Mouse (Mus musculus): ENCODE data around the gene Oas1d.
"Not testable (repeated sequence)": the region's sequence is repeated elsewhere in the genome, so short reads cannot be mapped to it uniquely, and the experiment has no call there.

Oas1d gene

DNA sequence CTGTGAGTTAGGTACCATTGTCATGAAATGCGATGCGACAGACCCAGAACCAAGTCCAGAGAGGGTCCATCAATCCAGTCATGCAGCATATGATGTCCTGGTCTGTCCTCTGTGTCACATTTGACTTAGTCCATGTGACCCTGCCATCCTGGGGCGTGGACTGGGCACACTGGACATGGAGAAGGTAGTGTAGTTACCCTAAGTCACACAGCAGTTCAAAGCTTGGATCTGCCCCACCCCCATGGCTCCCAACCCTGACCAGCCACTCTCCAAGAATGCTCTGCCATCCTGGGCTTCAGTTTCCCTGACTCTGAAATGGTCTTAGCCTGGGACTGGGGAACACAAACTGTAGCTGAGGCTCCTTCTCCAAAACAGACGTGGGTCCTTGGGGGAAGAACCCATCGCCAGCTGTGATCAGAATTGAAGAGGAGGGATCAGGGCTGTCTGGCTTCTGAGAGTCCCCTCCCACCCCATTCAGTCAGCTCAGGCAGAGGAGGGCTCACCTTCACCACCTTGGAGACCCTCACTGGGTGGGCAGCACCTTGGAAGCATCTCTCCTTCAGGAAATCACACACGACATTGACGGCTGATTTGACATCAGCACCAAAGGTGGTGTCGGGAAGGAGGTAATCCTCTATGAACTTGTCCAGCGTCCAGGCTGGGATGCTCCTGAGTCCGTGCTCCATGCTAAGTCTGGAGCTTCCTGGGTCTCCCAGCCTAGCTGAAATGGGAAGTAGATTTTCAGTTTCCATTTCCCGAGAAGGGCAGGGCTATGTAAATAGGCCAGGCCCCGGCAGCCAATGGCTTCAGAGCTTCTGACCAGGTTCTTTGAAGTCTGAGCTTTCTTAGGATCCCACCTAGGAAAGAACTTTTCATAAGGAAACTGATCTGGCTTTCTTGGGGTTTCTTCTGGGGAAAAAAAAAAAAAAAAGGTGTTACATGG lies 7.3 kb upstream of the Oas1d start, which contains the start of gene Oas1a:
Gene Oas1a, minus strand, starts transcription at position 731 of the 943 bp plus-strand sequence.
- DNase-seq: not testable (repeated sequence)

DNA sequence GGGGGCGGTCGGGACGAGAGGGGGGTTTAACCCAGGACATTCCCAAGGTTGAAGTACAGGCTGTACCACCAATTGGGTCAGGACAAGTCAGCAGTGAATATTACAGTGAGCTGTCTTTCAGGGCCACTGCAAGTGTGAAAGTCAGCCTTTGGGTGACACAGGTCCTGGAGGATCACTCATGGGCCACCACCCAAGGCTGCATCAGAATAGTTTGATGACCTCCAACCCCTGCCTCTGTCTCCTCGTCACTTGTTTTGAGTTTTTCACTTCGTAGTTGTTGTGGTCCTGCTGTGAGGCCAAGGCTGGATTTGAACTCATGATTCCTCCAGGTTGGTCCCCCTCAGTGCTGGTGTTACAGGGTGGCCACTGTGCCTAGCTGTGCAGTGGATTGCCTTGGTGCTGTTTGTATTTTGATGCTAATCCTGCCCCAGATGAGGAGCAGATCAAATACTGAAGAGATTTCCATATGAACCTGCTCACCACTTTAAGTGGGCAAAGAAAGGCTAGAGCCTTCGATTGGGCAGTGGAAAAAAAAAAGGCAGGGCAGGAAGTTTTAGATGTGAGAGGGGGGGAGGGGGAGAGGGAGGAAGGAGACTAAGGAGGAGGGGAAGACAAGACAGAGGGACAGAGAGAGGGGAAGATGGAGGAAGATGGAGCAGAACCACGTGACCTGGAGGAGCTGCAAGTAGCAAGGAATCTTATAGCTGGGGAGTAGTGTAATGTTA lies 6.0 kb upstream of the Oas1d start:
- no peak for DNase-seq

GRCm38 (mm10) chr5:120919156-120919935 lies 5.0 kb downstream of the Oas1d start:
- DNase-seq: not testable (repeated sequence)

DNA sequence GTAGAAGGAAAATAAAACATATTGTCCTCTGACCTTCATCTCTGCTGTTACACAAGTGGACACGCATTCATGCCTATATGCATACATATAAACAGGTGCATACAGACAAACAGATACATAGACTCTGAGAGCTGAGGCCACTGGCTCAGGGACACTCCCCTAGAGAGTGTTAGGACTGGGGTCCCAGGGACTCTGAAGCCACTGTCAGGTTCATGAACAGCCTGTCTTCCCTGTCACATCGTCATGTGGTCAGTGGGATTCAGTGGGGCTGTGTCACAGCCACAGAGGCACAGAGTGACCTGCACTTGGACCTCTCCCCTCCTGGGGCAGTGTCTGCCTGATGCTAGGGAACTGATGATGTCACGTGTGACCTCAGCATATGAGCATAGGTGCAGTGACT lies 6.0 kb downstream of the Oas1d start:
- DNase-seq: no peak

GRCm38 (mm10) chr5:120923969-120924368 lies 9.6 kb downstream of the Oas1d start:
- DNase-seq: no peak

DNA sequence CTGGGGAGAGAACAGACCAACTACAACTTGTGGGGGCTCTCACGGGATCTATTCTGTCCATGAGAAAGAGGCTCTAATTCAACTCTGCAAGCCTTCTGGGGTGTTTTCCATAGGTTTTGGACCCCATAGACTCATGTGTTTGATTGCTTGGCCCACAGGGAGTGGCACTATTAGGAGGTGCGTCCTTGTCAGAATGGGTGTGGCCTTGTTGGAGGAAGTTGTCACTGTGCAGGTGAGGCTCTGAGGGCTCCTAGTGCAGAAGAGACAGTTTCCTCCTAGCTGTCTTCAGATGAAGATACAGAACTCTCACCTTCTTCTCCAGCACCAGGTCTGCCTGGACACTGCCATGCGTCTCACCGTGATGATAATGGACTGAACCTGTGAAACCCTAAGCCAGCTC lies 10.2 kb downstream of the Oas1d start:
- not testable (repeated sequence) for DNase-seq

GRCm38 (mm10) chr5:120926311-120926710 lies 12.0 kb downstream of the Oas1d start:
- DNase-seq: not testable (repeated sequence)

GRCm38 (mm10) chr5:120927036-120927435 lies 12.7 kb downstream of the Oas1d start:
- no peak for DNase-seq

GRCm38 (mm10) chr5:120933966-120934365 lies 19.6 kb downstream of the Oas1d start:
- DNase-seq: no peak

DNA sequence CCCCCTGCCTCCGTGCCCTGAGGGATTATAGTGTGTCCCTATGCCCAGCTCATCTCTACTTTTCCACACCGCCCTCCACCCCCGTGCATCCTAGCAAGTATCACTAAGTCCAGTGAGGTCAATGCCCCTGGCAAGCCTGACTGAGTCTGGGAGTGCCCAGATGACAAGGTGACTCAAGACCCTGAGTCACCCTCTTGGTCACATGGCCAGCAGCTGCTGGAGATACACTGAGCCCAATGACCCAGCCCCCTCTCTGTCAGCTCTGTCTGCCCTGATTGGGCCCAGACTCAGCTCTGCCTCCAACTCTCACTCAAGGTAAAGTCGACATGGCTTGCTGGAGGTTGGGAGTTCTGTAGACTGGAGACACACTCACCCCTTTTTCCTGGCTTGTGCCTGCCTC lies 23.5 kb downstream of the Oas1d start:
- DNase-seq: no peak

- no peak for DNase-seq
Observed at GRCm38 (mm10) chr5:120938586-120938985, 24.2 kb downstream of the Oas1d start.

DNA sequence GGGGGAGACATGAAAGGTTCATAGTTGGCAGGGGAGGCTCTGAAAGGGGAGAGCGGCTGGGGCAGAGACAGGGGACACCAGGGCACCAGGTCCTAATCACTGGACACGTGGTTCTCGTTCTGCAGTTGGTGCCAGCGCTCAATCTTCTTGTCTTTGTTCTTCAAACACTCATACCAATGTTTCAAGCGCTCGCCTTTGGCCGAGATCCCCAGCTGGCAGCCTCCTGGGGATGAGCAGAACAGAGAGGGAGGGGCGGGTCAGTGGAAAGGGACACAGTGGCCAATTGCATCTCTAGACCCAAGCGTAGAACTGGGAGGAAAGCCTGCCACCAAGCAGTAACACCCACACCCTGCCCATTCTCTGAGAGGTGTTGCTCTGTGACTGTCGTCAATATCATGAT lies 27.7 kb downstream of the Oas1d start:
- DNase-seq: no peak

DNA sequence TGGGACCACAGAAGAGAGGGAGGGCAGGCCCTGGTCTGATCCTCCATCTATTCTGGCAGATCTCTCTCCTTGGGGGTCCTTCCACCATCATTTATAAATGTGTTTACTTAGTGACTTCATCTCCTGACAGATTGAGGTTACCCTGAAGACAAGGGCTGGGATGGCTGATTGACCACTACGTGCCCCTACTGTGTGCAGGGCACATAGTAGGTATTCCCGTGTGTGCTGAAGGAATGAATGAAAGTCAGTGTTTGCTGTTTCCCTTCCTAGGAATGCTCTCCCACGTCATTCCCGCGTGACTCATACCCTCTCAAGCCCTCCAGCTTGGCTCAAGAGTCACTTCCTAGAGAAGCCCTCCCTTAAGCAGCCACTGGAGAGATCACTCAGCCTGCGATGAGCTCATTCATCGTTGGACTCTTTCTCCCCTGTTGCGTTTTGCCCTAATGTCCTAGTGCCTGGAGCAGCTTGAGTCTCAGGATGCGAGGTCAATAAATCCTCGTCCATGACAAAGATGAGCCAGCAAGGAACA lies 38.0 kb downstream of the Oas1d start:
- DNase-seq: no peak

- DNase-seq: peak in 1 of 2 experiments; percentile 26
Observed at GRCm38 (mm10) chr5:120953974-120954373, 39.6 kb downstream of the Oas1d start.

DNA sequence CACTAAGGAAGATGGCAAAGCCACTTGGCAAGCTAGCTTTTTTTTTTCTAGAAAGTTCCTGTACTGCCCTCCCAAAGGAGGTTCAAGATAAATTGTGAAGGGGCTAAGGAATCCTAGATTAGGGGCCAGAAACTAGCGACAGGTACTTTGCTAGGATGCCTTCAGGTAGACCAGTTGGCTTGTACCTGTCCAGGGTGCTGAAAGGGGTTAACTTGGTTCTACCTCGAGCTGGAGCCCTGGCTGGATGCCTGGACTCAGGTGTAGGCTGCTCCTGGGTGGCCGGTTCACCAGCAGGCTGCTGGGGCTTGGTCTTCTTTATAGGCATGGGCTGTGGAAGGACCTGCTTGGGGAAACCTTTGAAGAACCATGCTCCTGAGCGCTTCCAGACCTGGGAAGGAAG lies 46.7 kb downstream of the Oas1d start:
- DNase-seq: no peak

DNA sequence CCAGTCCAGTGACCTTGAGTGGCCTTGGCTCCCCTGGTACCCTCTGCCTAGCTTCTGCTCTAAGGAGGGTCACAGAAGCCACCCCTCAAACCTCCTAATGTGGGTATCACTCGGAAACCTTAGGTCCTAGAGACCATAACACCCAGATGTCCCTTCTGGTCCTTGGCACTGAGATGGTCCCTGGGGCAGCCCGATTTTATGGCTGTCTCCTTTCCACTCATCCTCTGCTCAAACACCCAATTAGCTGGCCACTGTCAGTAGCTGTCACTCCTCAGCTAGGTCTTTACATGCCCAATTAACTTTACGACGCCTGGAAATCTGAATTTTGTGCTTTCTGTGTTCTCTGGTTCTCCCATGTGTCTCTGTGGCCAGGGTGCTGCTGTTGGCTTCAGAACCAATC lies 51.8 kb downstream of the Oas1d start:
- no peak for DNase-seq

DNA sequence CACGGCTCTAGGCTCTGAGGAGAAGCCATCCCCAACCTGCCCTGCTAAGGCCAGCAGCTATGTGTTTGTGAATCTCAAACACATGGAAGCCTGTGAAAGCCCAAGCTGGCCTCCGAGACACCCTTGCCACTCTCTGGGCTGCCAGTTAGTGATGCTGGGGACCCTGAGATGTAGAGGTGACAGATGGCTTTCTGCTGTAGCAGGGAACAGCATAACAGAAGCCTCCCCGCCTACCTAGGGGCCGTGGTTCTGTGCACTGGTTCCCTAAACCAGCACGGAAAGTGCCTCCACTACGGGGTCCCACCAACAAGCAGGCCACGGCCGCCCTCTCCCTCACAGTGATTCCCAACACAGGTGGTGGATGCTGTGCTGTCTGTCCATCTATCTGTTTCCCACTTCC lies 52.6 kb downstream of the Oas1d start:
- DNase-seq: no peak

DNA sequence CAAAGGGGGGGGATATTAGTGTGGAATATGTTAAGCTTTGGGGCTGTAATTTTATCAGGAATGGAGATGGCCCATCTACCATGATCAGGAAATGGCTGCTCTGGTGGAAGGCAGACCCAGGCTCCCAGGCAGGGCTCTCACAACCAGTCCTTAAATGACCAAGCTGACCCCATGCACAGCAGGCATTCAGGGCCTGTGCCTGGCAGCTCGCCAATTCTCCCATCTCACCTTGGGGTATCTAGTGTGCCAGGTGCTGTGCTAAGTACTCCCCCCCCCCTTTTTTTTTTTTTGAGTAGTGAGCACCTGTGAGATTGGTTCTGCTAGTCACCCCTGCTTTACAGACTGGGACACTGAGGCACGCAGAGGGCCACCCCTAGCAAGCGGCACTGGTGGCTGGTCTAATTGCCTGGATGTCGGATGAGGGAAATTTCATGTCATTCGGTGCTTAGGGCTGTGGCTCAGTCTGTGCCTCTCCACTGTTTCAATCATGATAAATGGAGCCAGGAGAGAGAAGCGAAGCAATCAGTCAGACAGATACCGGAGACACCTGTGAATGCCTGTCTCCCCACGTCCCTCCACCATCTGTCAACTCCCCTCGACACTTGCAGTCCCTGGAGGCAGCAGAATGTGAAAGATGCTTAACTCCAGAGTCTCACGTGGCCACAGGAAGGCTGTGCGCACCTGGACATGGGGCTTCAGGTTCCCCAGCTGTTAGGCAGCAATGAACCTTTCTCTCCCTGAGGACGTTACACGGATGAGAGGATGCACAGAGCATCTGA lies 53.2 kb downstream of the Oas1d start:
- DNase-seq: no peak

GRCm38 (mm10) chr5:120968134-120968532 lies 53.8 kb downstream of the Oas1d start:
- no peak for DNase-seq

DNA sequence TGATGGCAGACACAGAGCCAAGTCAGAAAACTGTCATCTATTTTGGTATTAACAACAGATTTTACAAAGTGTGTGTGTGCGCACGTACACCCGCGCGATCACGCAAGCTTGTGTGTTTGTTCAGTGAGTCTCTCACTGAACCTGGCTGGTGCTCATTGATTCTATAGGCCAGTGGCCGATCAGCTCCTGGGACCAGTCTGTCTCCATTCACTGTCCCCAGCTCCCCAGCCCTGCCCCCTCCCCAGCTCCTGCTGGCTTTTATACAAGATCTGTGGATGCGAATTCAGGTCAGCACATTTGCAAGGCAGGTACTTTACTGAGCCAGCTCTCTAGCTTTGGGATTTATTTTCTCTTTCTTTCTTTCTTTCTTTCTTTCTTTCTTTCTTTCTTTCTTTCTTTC lies 54.5 kb downstream of the Oas1d start:
- DNase-seq: no peak

GRCm38 (mm10) chr5:120969703-120970102 lies 55.4 kb downstream of the Oas1d start:
- no peak for DNase-seq

All from spleen, adult 18-20 months (tissue).